26 mouse cellular contexts compared by ENCODE assay signal in genomic region chr17:79818884-79819283, GRCm38 (mm10).
DNase-seq lines count a peak whose midpoint lies in the region; ATAC-seq lines count a peak whose summit lies in the region.
"Had no signal": no experiment of that assay in that cellular context is flagged by ENCODE, and none has a peak within 500 bp of the region (broad histone marks: within the 10 kb centered on the region; RNA-seq: fewer than 3 reads in every experiment).

No protein-coding gene starts in this region.

- no peak for ATAC-seq in kidney, embryonic 16.5 days (ENCODE audit: low FRiP score, low TSS enrichment)
- ATAC-seq in kidney, embryonic 14.5 days (ENCODE audit: low FRiP score, low TSS enrichment) = no peak
- no peak for ATAC-seq in midbrain, embryonic 11.5 days (ENCODE audit: low FRiP score)
- ATAC-seq: CD4-positive, CD25-positive, alpha-beta regulatory T cell, adult 4 months; forebrain, postnatal 0 days had no signal

- WGBS in kidney, embryonic 16.5 days = 22% methylated on average over 3 of the region's 3 CpGs
- 34% methylated on average over 3 of the region's 3 CpGs for WGBS in kidney, embryonic 14.5 days
- WGBS in midbrain, embryonic 11.5 days = 20% methylated on average over 3 of the region's 3 CpGs
- 27% methylated on average over 3 of the region's 3 CpGs for WGBS in midbrain, embryonic 10.5 days

- H3K9me3 ChIP-seq in kidney, embryonic 16.5 days (ENCODE audit: low read length) = no peaks in the 10 kb centered on the region
- no peaks in the 10 kb centered on the region for H3K9me3 ChIP-seq in kidney, embryonic 14.5 days (ENCODE audit: control insufficient read depth, low read length)
- H3K9me3 ChIP-seq in midbrain, embryonic 11.5 days (ENCODE audit: control insufficient read depth, low read length) = no peaks in the 10 kb centered on the region
- H3K9me3 ChIP-seq in midbrain, embryonic 10.5 days (replicated peaks) = no peaks in the 10 kb centered on the region
- H3K9me3 ChIP-seq: heart, embryonic 13.5 days; hindbrain, embryonic 13.5 days; intestine, embryonic 15.5 days; limb, embryonic 15.5 days; liver, embryonic 15.5 days; midbrain, embryonic 12.5 days; stomach, embryonic 15.5 days had no signal

- no peak overlapping the region for H3K4me2 ChIP-seq in kidney, embryonic 16.5 days (replicated peaks; ENCODE audit: low read depth, low read length)
- H3K4me2 ChIP-seq in kidney, embryonic 14.5 days (replicated peaks; ENCODE audit: low read depth, low read length) = no peak overlapping the region
- no peak overlapping the region for H3K4me2 ChIP-seq in midbrain, embryonic 11.5 days
- H3K4me2 ChIP-seq: heart, embryonic 13.5 days; hindbrain, embryonic 13.5 days; intestine, embryonic 15.5 days; limb, embryonic 15.5 days; liver, embryonic 15.5 days; stomach, embryonic 15.5 days had no signal

- peaks cover 21% of the 10 kb centered on the region for H3K4me1 ChIP-seq in kidney, embryonic 16.5 days (ENCODE audit: insufficient read depth, low read length)
- H3K4me1 ChIP-seq in kidney, embryonic 14.5 days (ENCODE audit: control insufficient read depth, insufficient read depth, low read length) = peaks cover 18% of the 10 kb centered on the region
- peaks cover 10% of the 10 kb centered on the region for H3K4me1 ChIP-seq in midbrain, embryonic 11.5 days (ENCODE audit: control insufficient read depth, insufficient read depth, low read length)
- peaks cover 28% of the 10 kb centered on the region for H3K4me1 ChIP-seq in midbrain, embryonic 10.5 days
- H3K4me1 ChIP-seq: heart, embryonic 13.5 days; limb, embryonic 15.5 days; liver, embryonic 15.5 days; stomach, embryonic 15.5 days had no signal

- no peak overlapping the region for H3K4me3 ChIP-seq in kidney, embryonic 16.5 days (ENCODE audit: low read length)
- no peak overlapping the region for H3K4me3 ChIP-seq in kidney, embryonic 14.5 days (ENCODE audit: low read length)
- no peak overlapping the region for H3K4me3 ChIP-seq in midbrain, embryonic 11.5 days (ENCODE audit: low read depth, low read length)
- no peak overlapping the region for H3K4me3 ChIP-seq in midbrain, embryonic 10.5 days
- H3K4me3 ChIP-seq: heart, embryonic 13.5 days; hindbrain, embryonic 13.5 days; intestine, embryonic 15.5 days; left cerebral cortex, adult 2 months; limb, embryonic 15.5 days; liver, embryonic 15.5 days; midbrain, embryonic 12.5 days; stomach, embryonic 15.5 days had no signal

- H3K27me3 ChIP-seq in kidney, embryonic 16.5 days (ENCODE audit: insufficient read depth, low read length) = no peaks in the 10 kb centered on the region
- no peaks in the 10 kb centered on the region for H3K27me3 ChIP-seq in kidney, embryonic 14.5 days (ENCODE audit: control insufficient read depth, insufficient read depth, low read length)
- H3K27me3 ChIP-seq in midbrain, embryonic 11.5 days (ENCODE audit: control insufficient read depth, insufficient read depth, low read length) = peaks cover 15% of the 10 kb centered on the region
- peaks cover 91% of the 10 kb centered on the region for H3K27me3 ChIP-seq in midbrain, embryonic 10.5 days (ENCODE audit: low read depth, poor library complexity, severe bottlenecking)
- H3K27me3 ChIP-seq: heart, embryonic 13.5 days; intestine, embryonic 15.5 days; limb, embryonic 15.5 days; liver, embryonic 15.5 days; stomach, embryonic 15.5 days had no signal

- DNase-seq in heart, adult 11 months = peak; percentile 73
- DNase-seq in heart, adult 9 months (ENCODE audit: low spot score in 2 of 2) = no peak
- peak; percentile 84 for DNase-seq in midbrain, embryonic 11.5 days (ENCODE audit: low spot score, missing footprints)
- no peak for DNase-seq in midbrain, embryonic 10.5 days (ENCODE audit: low spot score)
- no peak for DNase-seq in left cerebral cortex, adult 18-20 months (ENCODE audit: low spot score in 2 of 2)
- DNase-seq: adrenal gland, postnatal 36 days; cerebellum, adult 9-10 months; forebrain, postnatal 0 days; gastrocnemius, postnatal 14 days; heart, adult 18-20 months; heart, postnatal 14 days; kidney, postnatal 25 days; left cerebral cortex, postnatal 4 days; thymus, adult 18-20 months; thymus, postnatal 36 days had no signal

- no peak overlapping the region for H3K9ac ChIP-seq in kidney, embryonic 16.5 days (replicated peaks; ENCODE audit: low read length)
- no peak overlapping the region for H3K9ac ChIP-seq in kidney, embryonic 14.5 days (ENCODE audit: low read depth, low read length)
- no peak overlapping the region for H3K9ac ChIP-seq in midbrain, embryonic 11.5 days (ENCODE audit: low read length)
- H3K9ac ChIP-seq: forebrain, postnatal 0 days; heart, embryonic 13.5 days; intestine, embryonic 15.5 days; limb, embryonic 15.5 days; liver, embryonic 15.5 days; midbrain, embryonic 12.5 days; stomach, embryonic 15.5 days had no signal

- peak overlapping the region; percentile 78; the same call in 1 of the 2 replicates for H3K27ac ChIP-seq in kidney, embryonic 16.5 days (ENCODE audit: low read length)
- H3K27ac ChIP-seq in kidney, embryonic 14.5 days (ENCODE audit: low read depth, low read length) = no peak overlapping the region; the same call in 1 of the 2 replicates
- no peak overlapping the region for H3K27ac ChIP-seq in midbrain, embryonic 11.5 days (ENCODE audit: low read depth, low read length)
- H3K27ac ChIP-seq in midbrain, embryonic 10.5 days (replicated peaks) = no peak overlapping the region
- H3K27ac ChIP-seq: heart, embryonic 13.5 days; hindbrain, embryonic 13.5 days; intestine, embryonic 15.5 days; left cerebral cortex, adult 2 months; limb, embryonic 15.5 days; liver, embryonic 15.5 days; midbrain, embryonic 12.5 days; stomach, embryonic 15.5 days had no signal

- no peaks in the 10 kb centered on the region for H3K36me3 ChIP-seq in kidney, embryonic 16.5 days (ENCODE audit: insufficient read depth, low read length)
- H3K36me3 ChIP-seq in kidney, embryonic 14.5 days (ENCODE audit: control insufficient read depth, insufficient read depth, low read length) = no peaks in the 10 kb centered on the region
- H3K36me3 ChIP-seq in midbrain, embryonic 11.5 days (ENCODE audit: control insufficient read depth, insufficient read depth, low read length) = no peaks in the 10 kb centered on the region
- no peaks in the 10 kb centered on the region for H3K36me3 ChIP-seq in midbrain, embryonic 10.5 days
- H3K36me3 ChIP-seq: heart, embryonic 13.5 days; hindbrain, embryonic 13.5 days; intestine, embryonic 15.5 days; limb, embryonic 15.5 days; liver, embryonic 15.5 days; midbrain, embryonic 12.5 days; stomach, embryonic 15.5 days had no signal

Comparison
In these comparisons a context has a peak if more than half of its experiments do, and no peak if none do; other contexts are left out.
1. DNase-seq: peak in heart, adult 11 months (single experiment) and midbrain, embryonic 11.5 days (single experiment); none in heart, adult 9 months (0 of 2), midbrain, embryonic 10.5 days (single experiment) and left cerebral cortex, adult 18-20 months (0 of 2).